Mouse (Mus musculus) thymus, postnatal 25 days (tissue): ENCODE measurements around the gene Fbxo8.
A peak's percentile ranks its signal among the peaks of the same experiment; 100 is the strongest.

Experiments used
- DNase-seq: peaks from one replicate; pipeline ENCODE4 v3.0.0; 2022

Gene Fbxo8

GRCm38 (mm10) chr8:56614235-56614634, 63.3 kb downstream of the Fbxo8 start:
- DNase-seq: no peak

- peak; percentile 12 for DNase-seq
Measured at GRCm38 (mm10) chr8:56615005-56615404, 64.1 kb downstream of the Fbxo8 start.

GRCm38 (mm10) chr8:56616260-56616659, 65.4 kb downstream of the Fbxo8 start:
- peak; percentile 51 for DNase-seq

GRCm38 (mm10) chr8:56617271-56617670, 66.4 kb downstream of the Fbxo8 start:
- DNase-seq: no peak

GRCm38 (mm10) chr8:56619056-56619455, 68.2 kb downstream of the Fbxo8 start:
- DNase-seq: no peak

- no peak for DNase-seq
Measured at GRCm38 (mm10) chr8:56619571-56619970, 68.7 kb downstream of the Fbxo8 start.

GRCm38 (mm10) chr8:56620691-56621090, 69.8 kb downstream of the Fbxo8 start:
- no peak for DNase-seq

GRCm38 (mm10) chr8:56621093-56621492, 70.2 kb downstream of the Fbxo8 start:
- DNase-seq: no peak

- no peak for DNase-seq
Measured at GRCm38 (mm10) chr8:56622470-56623024, 71.7 kb downstream of the Fbxo8 start.

- DNase-seq: no peak
Measured at GRCm38 (mm10) chr8:56623346-56623745, 72.5 kb downstream of the Fbxo8 start.

GRCm38 (mm10) chr8:56629160-56629559, 78.3 kb downstream of the Fbxo8 start:
- DNase-seq: no peak

GRCm38 (mm10) chr8:56639277-56639676, 88.4 kb downstream of the Fbxo8 start:
- DNase-seq: no peak
